Mouse (Mus musculus) forebrain, embryonic 10.5 days (tissue): ENCODE measurements around the gene Rpl41. TPM values are rescaled to one million over a fixed set of nuclear protein-coding genes. Genes with fewer than 3 reads are reported as not detected.
"Not testable (repeated sequence)": the region's sequence is repeated elsewhere in the genome, so short reads cannot be mapped to it uniquely, and the experiment has no call there.

Experiments
- DNase-seq: peaks from one replicate; pipeline ENCODE4 v3.0.0-alpha.2; 2017; ENCODE audit warnings: low spot score; ENCODE audit errors: extremely low spot score
- H3K27ac ChIP-seq: fragments of 300-500 bp; sonication (generic); 2 replicates; pipeline ENCODE4 v1.5.1; 2016; ENCODE audit warnings: mild to moderate bottlenecking
- H3K27me3 ChIP-seq: fragments of 300-500 bp; sonication (generic); 2 replicates; pipeline ENCODE4 v1.6.1; 2016; ENCODE audit warnings: mild to moderate bottlenecking; ENCODE audit not compliant: poor library complexity, severe bottlenecking
- H3K36me3 ChIP-seq: fragments of 300-500 bp; sonication (generic); replicated peaks from 2 replicates; pipeline ENCODE4 v1.6.1; 2016; ENCODE audit warnings: mild to moderate bottlenecking, moderate library complexity
- H3K4me1 ChIP-seq: fragments of 300-500 bp; sonication (generic); 2 replicates; pipeline ENCODE4 v1.6.1; 2016
- H3K4me3 ChIP-seq: fragments of 300-500 bp; sonication (generic); 2 replicates; pipeline ENCODE4 v1.5.1; 2016; ENCODE audit warnings: mild to moderate bottlenecking, moderate library complexity
- H3K9me3 ChIP-seq: fragments of 300-500 bp; sonication (generic); 2 replicates; pipeline ENCODE4 v1.6.1; 2016; ENCODE audit warnings: mild to moderate bottlenecking, moderate library complexity
- WGBS: fragments of 180-500 bp; shearing (Covaris S2); methylation state at CpG from one replicate; pipeline ENCODE4 v1.1.7; 2016; 5-methylcytosine and 5-hydroxymethylcytosine counted together
- polyA plus RNA-seq: library from polyadenylated mRNA; unstranded; fragments of >200 nt; fragmentation: Nextera tagmentation; extraction: Ambion mirVana; gene quantifications from 2 replicates; pipeline ENCODE4 v1.2.1, GENCODE M21; 2016

Gene Rpl41
- polyA plus RNA-seq, 1 experiment from 2014 or later: 3,608 TPM

DNA sequence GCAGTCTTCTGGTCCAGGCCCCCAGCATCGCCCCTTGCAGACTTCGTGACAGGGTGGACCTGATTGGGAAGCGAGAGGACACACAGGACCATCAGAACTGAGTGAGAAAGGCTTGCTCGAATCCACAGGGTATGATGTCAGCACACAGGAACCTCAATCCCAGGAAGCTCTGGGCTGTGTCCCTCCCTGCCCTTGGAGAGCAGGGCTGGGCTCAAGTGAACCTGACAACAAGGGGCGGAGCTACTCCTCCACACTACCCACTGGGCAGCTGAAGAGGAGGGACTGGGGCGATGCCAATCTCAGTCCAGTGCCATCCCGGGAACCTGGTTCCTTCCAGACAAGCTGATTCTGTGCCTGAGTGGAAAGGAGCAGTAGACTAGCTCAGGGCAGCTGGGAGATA is 34.5 kb upstream of the Rpl41 start:
- no peak overlapping the region for H3K27ac ChIP-seq
- H3K4me3 ChIP-seq: no peak overlapping the region
- H3K27me3 ChIP-seq: peaks cover 58% of the 10 kb centered on the region
- peaks cover 40% of the 10 kb centered on the region for H3K4me1 ChIP-seq
- no peaks in the 10 kb centered on the region for H3K9me3 ChIP-seq
- 38% methylated on average over 7 of the region's 7 CpGs for WGBS
- DNase-seq: no peak
- H3K36me3 ChIP-seq: no peaks in the 10 kb centered on the region

DNA sequence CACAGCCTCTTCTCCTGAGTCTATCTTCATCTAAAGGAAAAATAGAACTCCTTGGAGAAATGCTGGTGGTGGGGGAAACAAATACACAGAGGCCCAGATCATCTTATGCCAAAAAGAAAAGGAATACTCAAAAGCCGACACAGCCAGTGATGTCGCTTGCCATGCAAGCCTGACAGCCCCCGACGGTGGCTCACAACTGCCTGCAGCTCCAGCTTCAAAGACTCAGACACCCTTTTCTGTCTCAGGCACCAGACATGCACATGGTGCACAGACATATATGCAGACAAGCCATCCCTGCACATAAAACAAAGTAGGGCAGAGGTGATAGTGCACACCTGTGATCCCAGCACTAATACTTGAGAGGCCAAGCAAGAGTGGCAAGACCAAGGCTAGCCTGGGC is 30.6 kb upstream of the Rpl41 start:
- H3K27me3 ChIP-seq: peaks cover 19% of the 10 kb centered on the region

DNA sequence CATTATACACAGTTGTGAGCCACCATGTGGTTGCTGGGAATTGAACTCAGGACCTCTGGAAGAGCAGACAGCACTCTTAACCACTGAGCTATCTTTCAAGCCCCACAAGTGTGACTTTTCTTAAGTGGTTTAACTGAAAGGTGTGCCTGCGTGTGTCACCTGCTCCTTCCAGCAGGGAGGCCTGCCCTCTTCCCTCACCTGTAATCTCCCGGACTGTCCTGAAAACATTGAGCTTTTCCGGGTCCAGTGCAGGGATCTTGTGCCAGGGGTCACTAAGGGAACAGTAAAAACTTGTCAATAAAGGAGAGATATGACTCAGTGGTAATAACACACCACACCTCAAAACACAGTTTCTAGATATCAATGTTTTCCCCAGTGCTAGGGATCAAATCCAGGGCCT is 30.2 kb upstream of the Rpl41 start:
- Histone ChIP-seq H3K27me3 (peaks cover 15% of the 10 kb centered on the region), H3K27ac (no peak overlapping the region), H3K36me3 (no peaks in the 10 kb centered on the region), H3K9me3 (no peaks in the 10 kb centered on the region), H3K4me3 (no peak overlapping the region), H3K4me1 (peaks cover 16% of the 10 kb centered on the region)
- 84% methylated on average over 3 of the region's 3 CpGs for WGBS
- no peak for DNase-seq

More for the DNA sequence above, 30.6 kb upstream of the Rpl41 start:
- no peak for DNase-seq
- WGBS: 86% methylated on average over 4 of the region's 4 CpGs
- Histone ChIP-seq H3K4me3 (no peak overlapping the region), H3K36me3 (no peaks in the 10 kb centered on the region), H3K9me3 (no peaks in the 10 kb centered on the region), H3K4me1 (peaks cover 19% of the 10 kb centered on the region), H3K27ac (no peak overlapping the region)

DNA sequence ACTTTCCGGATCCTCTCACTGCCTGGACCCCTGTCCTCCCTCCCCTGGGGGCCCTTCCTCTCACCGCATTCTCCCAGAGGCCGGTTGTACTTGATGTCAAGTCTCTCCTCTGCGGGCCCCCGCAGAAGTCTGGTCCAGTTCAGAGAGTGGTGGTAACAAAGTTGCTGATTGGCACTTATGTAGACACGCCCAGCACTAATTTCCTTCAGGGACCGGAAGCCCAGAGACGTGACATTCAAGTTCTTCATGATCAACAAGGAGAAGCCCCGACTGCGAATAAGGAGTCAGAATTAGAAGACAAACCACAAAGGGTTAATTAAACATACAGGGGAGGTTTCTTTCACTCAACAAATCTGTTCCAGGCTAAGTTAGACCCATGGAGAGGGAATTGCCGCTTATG is 29.2 kb upstream of the Rpl41 start:
- Histone ChIP-seq H3K36me3 (no peaks in the 10 kb centered on the region), H3K27ac (no peak overlapping the region), H3K4me1 (peaks cover 6% of the 10 kb centered on the region), H3K9me3 (no peaks in the 10 kb centered on the region), H3K27me3 (peaks cover 7% of the 10 kb centered on the region), H3K4me3 (no peak overlapping the region)
- DNase-seq: no peak
- WGBS: 82% methylated on average over 11 of the region's 11 CpGs

DNA sequence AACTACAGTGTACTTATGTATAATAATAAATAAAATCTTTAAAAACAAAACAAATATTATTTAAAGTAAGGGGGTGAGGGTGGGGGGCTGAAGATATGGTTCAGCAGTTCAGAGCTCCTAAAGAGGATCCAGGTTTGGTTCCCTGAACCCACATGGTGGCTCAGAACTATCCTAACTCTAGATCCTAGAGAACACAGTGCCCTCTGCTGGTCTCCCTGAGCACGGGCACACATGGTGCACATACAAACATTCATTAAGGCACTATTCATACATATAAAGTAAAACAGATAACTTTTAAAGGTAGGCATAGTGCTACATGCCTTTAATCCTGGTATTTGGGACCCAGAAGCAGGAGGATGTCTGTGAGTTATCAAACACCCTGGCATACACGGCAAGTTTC is 26.0 kb upstream of the Rpl41 start:
- no peak overlapping the region for H3K4me3 ChIP-seq
- DNase-seq: no peak
- peaks cover 3% of the 10 kb centered on the region; the same call in 1 of the 2 replicates for H3K4me1 ChIP-seq
- H3K27ac ChIP-seq: no peak overlapping the region
- H3K27me3 ChIP-seq: no peaks in the 10 kb centered on the region
- no peaks in the 10 kb centered on the region for H3K36me3 ChIP-seq
- 91% methylated on average over 2 of the region's 2 CpGs for WGBS
- no peaks in the 10 kb centered on the region for H3K9me3 ChIP-seq

DNA sequence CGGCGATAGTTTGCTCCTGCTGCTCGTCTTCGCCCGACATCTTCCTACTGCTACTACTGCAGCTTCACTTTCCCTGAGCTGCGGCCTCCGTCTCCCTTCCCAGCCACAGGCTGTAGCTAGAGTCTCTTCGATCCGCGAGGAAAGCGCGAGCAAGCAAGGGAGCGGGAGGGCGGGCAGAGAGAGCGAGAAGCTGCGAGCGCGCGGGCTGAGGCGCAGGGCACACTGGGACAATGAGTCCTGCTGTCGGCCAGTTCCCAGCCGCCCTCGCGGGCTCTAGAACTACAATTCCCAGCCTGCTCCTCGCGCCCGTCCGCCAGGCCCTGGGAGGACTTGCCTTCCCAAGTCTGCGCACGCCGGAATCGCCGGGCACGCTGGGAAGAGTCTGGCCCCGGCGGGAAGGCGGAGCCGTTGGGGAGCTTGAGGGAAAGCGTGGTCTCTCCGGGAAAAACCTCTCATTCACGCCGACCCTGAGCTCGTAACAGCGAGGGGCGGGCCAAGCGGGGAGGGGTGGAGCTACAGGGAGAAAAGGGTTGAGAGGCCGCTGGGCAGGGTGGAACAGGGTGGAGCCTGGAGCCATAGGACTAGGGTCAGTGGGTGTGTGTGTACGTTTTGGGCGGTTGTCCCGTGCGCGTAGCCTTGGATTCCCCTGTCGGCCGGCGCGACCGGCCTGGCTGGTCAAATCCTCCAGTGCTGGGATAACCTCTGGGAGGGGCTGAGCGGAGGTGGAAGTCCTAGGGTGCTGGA is 16.9 kb upstream of the Rpl41 start, which contains the start of gene Pa2g4:
Gene Pa2g4, minus strand, starts transcription at position 200 of the 744 bp plus-strand sequence.
- Histone ChIP-seq H3K4me1 (peaks cover 33% of the 10 kb centered on the region), H3K4me3 (peak within 1 kb of the TSS; percentile 73), H3K9me3 (no peaks in the 10 kb centered on the region), H3K27ac (peak within 1 kb of the TSS; percentile 91), H3K36me3 (peaks cover 34% of the 10 kb centered on the region), H3K27me3 (no peaks in the 10 kb centered on the region)
- WGBS: under 1% methylated on average over 58 of the region's 58 CpGs
- peak; percentile 100 for DNase-seq

DNA sequence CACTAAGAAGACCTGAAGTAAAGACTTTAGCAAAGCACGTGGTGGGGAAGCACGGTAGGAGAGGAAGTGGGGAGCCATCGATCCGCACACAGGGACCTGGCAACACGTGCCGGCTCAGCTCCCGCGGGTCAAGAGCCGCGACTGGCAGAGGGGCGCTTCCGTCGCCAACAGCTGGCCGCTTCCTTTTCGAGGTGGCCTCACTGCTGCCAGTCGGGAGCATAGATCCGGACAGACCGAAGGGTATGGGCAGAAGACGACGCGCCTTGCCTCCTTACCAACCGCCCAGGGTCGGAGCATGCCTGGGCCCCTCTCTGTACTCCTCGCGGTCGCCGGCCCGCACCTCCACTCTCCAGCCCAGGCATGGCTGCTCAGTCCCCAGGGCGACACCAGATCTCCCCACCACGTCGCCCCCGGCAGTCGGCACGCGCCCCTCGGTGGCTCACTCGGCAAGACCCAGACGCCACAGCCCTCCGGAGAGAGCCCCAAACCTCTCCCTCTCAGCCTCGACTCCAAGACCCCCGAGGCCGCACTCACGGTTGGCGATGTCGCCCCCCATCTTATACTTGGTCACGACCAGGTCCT is 16.2 kb upstream of the Rpl41 start:
- no peak for DNase-seq
- Histone ChIP-seq H3K27ac (peak overlapping the region; percentile 91), H3K27me3 (no peaks in the 10 kb centered on the region), H3K9me3 (no peaks in the 10 kb centered on the region), H3K4me3 (peak overlapping the region; percentile 73), H3K4me1 (peaks cover 33% of the 10 kb centered on the region), H3K36me3 (peaks cover 41% of the 10 kb centered on the region)
- under 1% methylated on average over 46 of the region's 46 CpGs for WGBS

DNA sequence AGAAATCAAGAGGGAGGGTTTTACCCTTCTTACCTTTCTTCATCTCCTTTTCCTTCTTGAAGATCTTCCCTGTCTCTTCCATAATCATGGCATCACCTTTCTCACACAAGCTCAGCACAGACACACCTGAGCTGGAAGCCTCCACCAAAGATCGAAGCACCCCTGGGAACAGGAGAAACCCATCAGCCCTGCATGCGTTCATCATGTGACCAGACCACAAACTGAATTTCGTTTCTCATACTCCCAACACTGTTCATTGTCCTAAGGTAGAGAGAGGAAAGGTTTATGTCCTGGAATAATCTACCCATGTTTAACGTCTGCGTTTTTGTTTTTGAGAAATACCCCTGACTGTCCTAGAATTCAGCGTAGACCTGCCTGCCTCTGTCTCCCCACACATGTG is 14.4 kb upstream of the Rpl41 start:
- H3K27ac ChIP-seq: no peak overlapping the region
- no peaks in the 10 kb centered on the region for H3K27me3 ChIP-seq
- H3K4me3 ChIP-seq: peak overlapping the region; percentile 73; the same call in 1 of the 2 replicates
- peaks cover 33% of the 10 kb centered on the region for H3K4me1 ChIP-seq
- H3K36me3 ChIP-seq: peaks cover 55% of the 10 kb centered on the region
- no peak for DNase-seq
- WGBS: 93% methylated on average over 6 of the region's 6 CpGs
- H3K9me3 ChIP-seq: no peaks in the 10 kb centered on the region

DNA sequence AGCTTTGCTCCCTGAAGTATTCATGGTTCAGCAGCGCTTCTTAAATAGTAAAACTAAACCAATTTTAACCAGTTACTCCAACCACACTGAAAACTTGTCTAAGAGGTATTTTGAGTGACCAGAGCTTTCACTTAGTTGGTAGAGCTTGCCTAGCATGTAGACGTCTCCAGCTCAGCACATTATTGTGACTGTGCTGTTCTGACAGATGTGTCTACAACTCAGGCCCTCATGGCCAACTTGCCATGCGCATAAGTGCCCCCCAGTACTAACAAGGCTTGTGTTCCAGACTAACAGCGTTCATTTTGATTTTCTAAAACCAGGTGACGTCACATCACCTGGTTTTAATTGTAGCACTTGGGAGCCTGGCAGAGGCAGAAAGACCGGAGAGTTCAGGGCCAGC is 7.9 kb upstream of the Rpl41 start:
- 89% methylated on average over 6 of the region's 6 CpGs for WGBS
- Histone ChIP-seq H3K4me1 (no peaks in the 10 kb centered on the region), H3K9me3 (no peaks in the 10 kb centered on the region), H3K36me3 (peaks cover 57% of the 10 kb centered on the region), H3K27ac (no peak overlapping the region), H3K4me3 (no peak overlapping the region), H3K27me3 (no peaks in the 10 kb centered on the region)
- no peak for DNase-seq

DNA sequence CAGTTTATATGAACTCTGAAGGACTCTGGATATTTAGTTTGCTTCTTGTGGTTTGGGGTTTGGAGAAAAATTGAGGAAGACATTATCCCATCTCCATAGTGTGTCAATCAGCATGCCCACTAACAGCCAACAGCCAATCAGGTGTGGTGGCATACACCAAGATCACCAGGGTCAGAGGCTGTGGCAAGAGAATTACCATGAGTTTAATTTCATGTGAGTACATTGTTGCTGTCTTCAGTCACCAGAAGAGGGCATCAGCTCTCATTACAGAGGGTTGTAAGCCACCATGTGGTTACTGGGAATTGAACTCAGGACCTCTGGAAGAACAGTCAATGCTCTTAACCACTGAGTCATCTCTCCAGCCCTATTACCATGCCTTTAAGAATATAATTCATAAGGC is 7.2 kb upstream of the Rpl41 start:
- Histone ChIP-seq H3K27ac (no peak overlapping the region), H3K4me3 (no peak overlapping the region), H3K4me1 (no peaks in the 10 kb centered on the region), H3K36me3 (peaks cover 50% of the 10 kb centered on the region), H3K27me3 (no peaks in the 10 kb centered on the region), H3K9me3 (no peaks in the 10 kb centered on the region)
- no peak for DNase-seq

DNA sequence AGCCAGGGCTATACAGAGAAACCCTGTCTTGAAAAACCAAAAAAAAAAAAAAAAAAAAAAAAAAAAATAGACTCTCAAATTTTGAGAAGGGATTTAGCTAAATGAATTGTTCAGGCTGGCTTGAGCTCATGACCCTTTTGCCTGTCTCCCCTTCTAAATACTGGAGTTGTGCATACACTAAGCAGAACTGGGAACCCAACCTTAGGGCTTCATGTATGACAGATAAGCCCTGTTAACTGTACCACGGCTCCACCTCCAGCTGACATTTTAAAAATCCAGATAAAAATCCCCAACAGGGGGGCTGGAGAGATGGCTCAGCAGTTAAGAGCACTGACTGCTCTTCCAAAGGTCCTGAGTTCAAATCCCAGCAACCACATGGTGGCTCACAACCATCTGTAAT is 6.5 kb upstream of the Rpl41 start:
- H3K4me3 ChIP-seq, DNase-seq, H3K27ac ChIP-seq, H3K4me1 ChIP-seq, H3K9me3 ChIP-seq, H3K27me3 ChIP-seq: not testable (repeated sequence)
- WGBS: 90% methylated on average over 1 of the region's 1 CpGs
- peaks cover 43% of the 10 kb centered on the region for H3K36me3 ChIP-seq

DNA sequence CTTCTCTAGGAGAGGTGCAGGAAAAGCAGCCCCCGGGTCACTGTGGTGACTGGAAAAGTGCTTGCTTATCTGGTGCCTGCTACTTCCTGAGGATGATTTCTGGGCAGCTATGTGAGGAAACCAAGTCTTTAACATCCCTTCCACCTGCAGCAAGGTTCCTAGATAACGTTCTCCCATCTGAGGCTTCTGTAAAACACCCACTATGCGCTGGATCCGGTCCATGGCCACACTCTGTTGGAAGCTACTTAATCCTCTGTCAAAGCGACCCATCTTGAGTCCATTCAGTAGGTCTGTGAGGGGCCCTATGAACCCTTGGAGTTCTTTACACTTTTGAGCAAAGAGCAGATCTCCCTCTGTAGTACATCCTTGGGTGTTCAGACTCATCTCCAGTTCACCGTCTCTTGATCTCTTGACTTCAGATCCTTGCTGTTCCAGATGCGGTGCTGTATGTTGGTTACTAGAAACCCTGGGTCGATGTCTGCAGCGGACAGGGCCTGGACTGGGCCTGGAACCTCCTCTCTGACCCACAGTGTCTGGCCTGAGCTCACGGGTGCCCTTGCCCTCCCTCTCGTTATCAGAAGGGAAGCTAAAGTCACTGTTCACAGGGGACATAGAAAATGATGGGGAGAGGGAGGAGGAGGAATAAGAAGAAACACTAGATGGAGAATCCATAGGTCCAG is 1.2 kb upstream of the Rpl41 start:
- WGBS: 89% methylated on average over 11 of the region's 11 CpGs

DNA sequence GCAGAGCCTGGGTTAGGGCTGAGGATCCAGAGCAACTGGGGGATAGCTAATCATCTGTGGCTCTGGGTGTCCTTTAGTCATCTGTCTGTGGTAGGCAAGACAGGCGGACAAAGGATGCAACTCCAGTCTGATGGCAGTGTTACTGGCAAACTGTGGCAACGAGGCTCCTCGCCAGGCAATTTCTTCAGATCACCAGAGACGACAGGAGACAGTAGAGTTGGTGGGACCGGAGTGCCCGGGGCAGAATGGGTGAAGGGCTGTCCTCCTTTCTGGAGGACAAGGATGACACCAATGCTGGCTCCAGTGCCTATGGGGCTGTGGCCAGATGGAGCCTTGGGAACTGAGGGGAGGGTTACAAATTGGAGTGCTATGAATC is 565 bp upstream of the Rpl41 start:
- not testable (repeated sequence) for H3K27me3 ChIP-seq, DNase-seq, H3K9me3 ChIP-seq
- H3K4me3 ChIP-seq: peak overlapping the region; percentile 71
- H3K4me1 ChIP-seq: peaks cover 24% of the 10 kb centered on the region
- peaks cover 22% of the 10 kb centered on the region for H3K36me3 ChIP-seq
- WGBS: 72% methylated on average over 6 of the region's 6 CpGs
- peak overlapping the region; percentile 65 for H3K27ac ChIP-seq

More for the DNA sequence above, 1.2 kb upstream of the Rpl41 start:
- DNase-seq, H3K9me3 ChIP-seq, H3K27ac ChIP-seq, H3K27me3 ChIP-seq: not testable (repeated sequence)
- Histone ChIP-seq H3K36me3 (peaks cover 15% of the 10 kb centered on the region), H3K4me1 (peaks cover 24% of the 10 kb centered on the region), H3K4me3 (peak overlapping the region; percentile 71; the same call in 1 of the 2 replicates)
